Mouse (Mus musculus) liver, embryonic 14.5 days (tissue): ENCODE results near the gene Plb1. TPM values are rescaled to one million over a fixed set of nuclear protein-coding genes. Genes with fewer than 3 reads are reported as not detected.
A peak's percentile ranks its signal among the peaks of the same experiment; 100 is the strongest.

Experiments used
- ATAC-seq: fragments of 200-750 bp; cut with Nextera tagmentation; 2 replicates; pipeline ENCODE4 v1.8.0; 2017; ENCODE audit warnings: moderate number of reproducible peaks, mild to moderate bottlenecking, moderate library complexity; ENCODE audit not compliant: insufficient read depth
- DNase-seq, 3 experiments: peaks; one replicate each; pipeline ENCODE4 v3.0.0-alpha.2; 2012 to 2013; ENCODE audit warnings: low read depth in 3 of 3, low spot score in 3 of 3
- H3K27ac ChIP-seq: fragments of 300-500 bp; sonication (generic); 2 replicates; pipeline ENCODE4 v1.5.1; 2014; ENCODE audit warnings: moderate library complexity, mild to moderate bottlenecking, control low read depth, inconsistent platforms
- H3K27me3 ChIP-seq: fragments of 300-500 bp; sonication (generic); 2 replicates; pipeline ENCODE4 v1.6.1; 2014; ENCODE audit warnings: mild to moderate bottlenecking, low read length, moderate library complexity; ENCODE audit not compliant: control insufficient read depth, insufficient read depth
- H3K36me3 ChIP-seq: fragments of 300-500 bp; sonication (generic); replicated peaks from 2 replicates; pipeline ENCODE4 v1.6.1; 2014; ENCODE audit warnings: low read depth; ENCODE audit not compliant: control insufficient read depth, insufficient read depth
- H3K4me1 ChIP-seq, 2 experiments: fragments of 200-500 bp in 1 of 2; fragments of 300-500 bp in 1 of 2; sonication (generic) in 1 of 2; replicated peaks; 2 replicates each; pipeline ENCODE4 v1.6.1; 2012 to 2014; ENCODE audit warnings: antibody characterized with exemption in 1 of 2, inconsistent platforms in 1 of 2, low read length in 1 of 2; ENCODE audit not compliant: control insufficient read depth in 2 of 2, insufficient read depth in 2 of 2
- H3K4me2 ChIP-seq: fragments of 300-500 bp; sonication (generic); 2 replicates; pipeline ENCODE4 v1.6.1; 2014; ENCODE audit warnings: low read depth, mild to moderate bottlenecking, control low read depth, moderate library complexity
- H3K4me3 ChIP-seq, 2 experiments: fragments of 200-500 bp in 1 of 2; fragments of 300-500 bp in 1 of 2; sonication (generic) in 1 of 2; 2 replicates each; pipeline ENCODE4 v1.5.1; 2012 to 2014; ENCODE audit warnings: low read depth in 2 of 2, low read length in 2 of 2, mild to moderate bottlenecking in 2 of 2, control low read depth in 1 of 2, inconsistent platforms in 1 of 2, moderate library complexity in 1 of 2; ENCODE audit not compliant: insufficient read depth in 1 of 2
- H3K9ac ChIP-seq: fragments of 300-500 bp; sonication (generic); replicated peaks from 2 replicates; pipeline ENCODE4 v1.6.1; 2014; ENCODE audit warnings: mild to moderate bottlenecking, control low read depth, moderate library complexity
- H3K9me3 ChIP-seq: fragments of 300-500 bp; sonication (generic); 2 replicates; pipeline ENCODE4 v1.6.1; 2016; ENCODE audit warnings: low read length, mixed read lengths; ENCODE audit not compliant: control insufficient read depth
- CTCF ChIP-seq: IDR thresholded peaks from 2 replicates; pipeline ENCODE4 v1.5.1; 2016; ENCODE audit warnings: antibody characterized with exemption, low read depth, control low read depth
- EP300 ChIP-seq: IDR thresholded peaks from 2 replicates; pipeline ENCODE4 v1.6.1; 2016; ENCODE audit warnings: antibody characterized with exemption, low read depth
- WGBS: fragments of 180-500 bp; shearing (Covaris S2); extraction: QIAGEN DNeasy Blood & Tissue Kit; methylation state at CpG from one replicate; pipeline ENCODE4 v1.1.7; 2014; ENCODE audit not compliant: insufficient replicate concordance; 5-methylcytosine and 5-hydroxymethylcytosine counted together
- polyA plus RNA-seq, 2 experiments: library from polyadenylated mRNA; depleted of rRNA in 1 of 2; stranded (reverse) in 1 of 2; unstranded in 1 of 2; fragments of >200 nt; fragmentation: Nextera tagmentation in 1 of 2; extraction: Ambion mirVana in 1 of 2; gene quantifications; 2 replicates each; pipeline versions ENCODE4 v1.2.1 to v1.2.3; 2012 to 2014

Gene Plb1
- polyA plus RNA-seq, 2 experiments = 0.02 TPM; not detected in 1

DNA sequence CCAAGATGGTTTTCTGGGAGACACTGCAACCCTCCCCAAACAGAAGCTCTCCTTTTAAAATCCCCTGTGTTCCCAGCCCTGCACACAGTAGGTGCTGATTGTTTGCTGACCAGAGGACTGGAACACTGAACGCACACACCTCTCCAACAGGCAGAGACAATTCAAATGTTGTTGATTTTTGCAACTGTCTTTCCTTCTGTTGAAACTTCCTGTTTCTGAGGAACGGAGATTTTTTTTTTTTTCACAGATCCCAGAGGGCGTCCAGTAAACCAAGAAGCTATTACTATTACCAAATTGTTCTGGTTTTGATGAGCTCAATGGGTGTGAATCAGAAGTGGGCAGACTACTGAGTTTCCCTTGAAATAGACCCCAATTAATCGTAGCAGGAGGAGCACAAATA lies 38.3 kb upstream of the Plb1 start:
- H3K36me3 ChIP-seq = no peaks in the 10 kb centered on the region
- no peak overlapping the region for H3K4me3 ChIP-seq
- no peak overlapping the region for H3K9ac ChIP-seq
- TF ChIP-seq CTCF (no peak), EP300 (no peak)
- 31% methylated on average over 4 of the region's 4 CpGs for WGBS
- H3K4me2 ChIP-seq = no peak overlapping the region
- H3K4me1 ChIP-seq = 0 out of 4 replicates have a peak, but pooled peaks cover 0 to 2% of the 10 kb centered on the region in 2 experiments
- no peak for DNase-seq
- no peak overlapping the region for H3K27ac ChIP-seq
- H3K27me3 ChIP-seq = no peaks in the 10 kb centered on the region
- H3K9me3 ChIP-seq = no peaks in the 10 kb centered on the region
- no peak for ATAC-seq

- ATAC-seq (no peak), DNase-seq (peak in 1 of 3 experiments; percentile 19)
- H3K4me1 ChIP-seq = 0 out of 4 replicates have a peak, but pooled peaks cover 0 to 2% of the 10 kb centered on the region in 2 experiments
- no peak overlapping the region for H3K9ac ChIP-seq
- H3K27ac ChIP-seq = no peak overlapping the region
- no peaks in the 10 kb centered on the region for H3K36me3 ChIP-seq
- H3K27me3 ChIP-seq = no peaks in the 10 kb centered on the region
- TF ChIP-seq EP300 (no peak), CTCF (no peak)
- H3K4me2 ChIP-seq = no peak overlapping the region
- no peak overlapping the region for H3K4me3 ChIP-seq
- 31% methylated on average over 12 of the region's 12 CpGs for WGBS
- H3K9me3 ChIP-seq = no peaks in the 10 kb centered on the region
These were observed 36.5 kb upstream of the Plb1 start for GRCm38 (mm10) chr5:32195857-32196609.

DNA sequence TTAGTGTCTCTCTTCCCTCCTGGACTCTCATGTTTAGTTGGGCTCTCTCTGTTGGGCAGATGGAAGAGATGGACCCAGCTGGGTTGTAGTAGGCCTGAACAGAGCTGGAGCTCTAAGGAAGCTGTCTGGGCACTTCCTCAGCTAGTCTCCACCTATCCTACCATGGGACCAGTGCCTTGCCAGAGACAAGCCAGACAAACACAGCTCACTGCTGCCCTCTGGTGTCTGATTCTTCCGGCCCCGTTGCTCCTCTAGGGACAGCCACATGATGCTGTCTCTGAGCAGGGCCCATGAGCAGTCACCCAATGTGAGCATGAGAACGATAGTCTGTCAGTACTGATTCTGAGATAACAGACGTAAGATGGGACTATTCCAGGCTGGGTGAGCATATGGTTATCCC lies 34.8 kb upstream of the Plb1 start:
- peak; percentile 47 to 60 (median 54) for DNase-seq
- WGBS = 5% methylated on average over 4 of the region's 4 CpGs

GRCm38 (mm10) chr5:32199136-32199535 lies 33.4 kb upstream of the Plb1 start:
- Histone ChIP-seq H3K4me1 (0 out of 4 replicates have a peak, but pooled peaks cover 0 to 2% of the 10 kb centered on the region in 2 experiments), H3K36me3 (no peaks in the 10 kb centered on the region), H3K9ac (no peak overlapping the region), H3K27ac (no peak overlapping the region), H3K4me2 (no peak overlapping the region), H3K27me3 (no peaks in the 10 kb centered on the region), H3K9me3 (no peaks in the 10 kb centered on the region), H3K4me3 (no peak overlapping the region)
- ATAC-seq (no peak), DNase-seq (no peak)
- no peak for TF ChIP-seq CTCF
- TF ChIP-seq EP300 = no peak
- 47% methylated on average over 3 of the region's 3 CpGs for WGBS

More for the DNA sequence above, 34.8 kb upstream of the Plb1 start:
- H3K4me2 ChIP-seq = no peak overlapping the region
- H3K27ac ChIP-seq = no peak overlapping the region
- no peak overlapping the region for H3K9ac ChIP-seq
- H3K4me3 ChIP-seq = no peak overlapping the region
- no peaks in the 10 kb centered on the region for H3K27me3 ChIP-seq
- ATAC-seq = peak; percentile 41
- 0 out of 4 replicates have a peak, but pooled peaks cover 0 to 2% of the 10 kb centered on the region in 2 experiments for H3K4me1 ChIP-seq
- TF ChIP-seq CTCF (peak; percentile 96), EP300 (no peak)
- no peaks in the 10 kb centered on the region for H3K9me3 ChIP-seq
- H3K36me3 ChIP-seq = no peaks in the 10 kb centered on the region

- DNase-seq (no peak), ATAC-seq (no peak)
- no peak overlapping the region for H3K9ac ChIP-seq
- TF ChIP-seq EP300 (no peak), CTCF (no peak)
- H3K4me3 ChIP-seq = no peak overlapping the region
- 78% methylated on average over 3 of the region's 3 CpGs for WGBS
- H3K36me3 ChIP-seq = no peaks in the 10 kb centered on the region
- no peak overlapping the region for H3K27ac ChIP-seq
- 0 out of 4 replicates have a peak, but pooled peaks cover 0 to 2% of the 10 kb centered on the region in 2 experiments for H3K4me1 ChIP-seq
- H3K27me3 ChIP-seq = no peaks in the 10 kb centered on the region
- no peak overlapping the region for H3K4me2 ChIP-seq
- H3K9me3 ChIP-seq = no peaks in the 10 kb centered on the region
These were observed 32.9 kb upstream of the Plb1 start for GRCm38 (mm10) chr5:32199594-32199993.
